Mouse (Mus musculus) retina, adult 2 months (tissue): ENCODE results near the gene Uhrf1.
A peak's percentile ranks its signal among the peaks of the same experiment; 100 is the strongest.

Experiments used
- DNase-seq: peaks from one replicate; pipeline ENCODE4 v3.0.0-alpha.2; 2012; ENCODE audit warnings: low read depth, low spot score

Uhrf1 gene

GRCm38 (mm10) chr17:56345364-56345763, 42.2 kb downstream of the Uhrf1 start:
- DNase-seq: no peak

- DNase-seq: no peak
Measured at GRCm38 (mm10) chr17:56348128-56348527, 45.0 kb downstream of the Uhrf1 start.

GRCm38 (mm10) chr17:56348586-56348985, 45.5 kb downstream of the Uhrf1 start:
- no peak for DNase-seq

GRCm38 (mm10) chr17:56350694-56351093, 47.6 kb downstream of the Uhrf1 start:
- DNase-seq: peak; percentile 56

GRCm38 (mm10) chr17:56356921-56357885, 54.1 kb downstream of the Uhrf1 start:
- peak; percentile 64 for DNase-seq

GRCm38 (mm10) chr17:56359183-56359725, 56.1 kb downstream of the Uhrf1 start:
- no peak for DNase-seq

GRCm38 (mm10) chr17:56359864-56360263, 56.7 kb downstream of the Uhrf1 start:
- DNase-seq: no peak

- no peak for DNase-seq
Measured at GRCm38 (mm10) chr17:56360451-56360850, 57.3 kb downstream of the Uhrf1 start.

GRCm38 (mm10) chr17:56361542-56361941, 58.4 kb downstream of the Uhrf1 start:
- no peak for DNase-seq

- no peak for DNase-seq
Measured at GRCm38 (mm10) chr17:56365791-56366673, 62.9 kb downstream of the Uhrf1 start.

GRCm38 (mm10) chr17:56368291-56368790, 65.2 kb downstream of the Uhrf1 start:
- DNase-seq: no peak

- no peak for DNase-seq
Measured at GRCm38 (mm10) chr17:56370090-56370489, 67.0 kb downstream of the Uhrf1 start.

GRCm38 (mm10) chr17:56371029-56371660, 68.0 kb downstream of the Uhrf1 start:
- no peak for DNase-seq

- DNase-seq: no peak
Measured at GRCm38 (mm10) chr17:56372109-56372508, 69.0 kb downstream of the Uhrf1 start.
